Mouse (Mus musculus): ENCODE results near the gene Zfp784.
"Not testable (repeated sequence)": the region's sequence is repeated elsewhere in the genome, so short reads cannot be mapped to it uniquely, and the experiment has no call there.

Gene Zfp784

DNA sequence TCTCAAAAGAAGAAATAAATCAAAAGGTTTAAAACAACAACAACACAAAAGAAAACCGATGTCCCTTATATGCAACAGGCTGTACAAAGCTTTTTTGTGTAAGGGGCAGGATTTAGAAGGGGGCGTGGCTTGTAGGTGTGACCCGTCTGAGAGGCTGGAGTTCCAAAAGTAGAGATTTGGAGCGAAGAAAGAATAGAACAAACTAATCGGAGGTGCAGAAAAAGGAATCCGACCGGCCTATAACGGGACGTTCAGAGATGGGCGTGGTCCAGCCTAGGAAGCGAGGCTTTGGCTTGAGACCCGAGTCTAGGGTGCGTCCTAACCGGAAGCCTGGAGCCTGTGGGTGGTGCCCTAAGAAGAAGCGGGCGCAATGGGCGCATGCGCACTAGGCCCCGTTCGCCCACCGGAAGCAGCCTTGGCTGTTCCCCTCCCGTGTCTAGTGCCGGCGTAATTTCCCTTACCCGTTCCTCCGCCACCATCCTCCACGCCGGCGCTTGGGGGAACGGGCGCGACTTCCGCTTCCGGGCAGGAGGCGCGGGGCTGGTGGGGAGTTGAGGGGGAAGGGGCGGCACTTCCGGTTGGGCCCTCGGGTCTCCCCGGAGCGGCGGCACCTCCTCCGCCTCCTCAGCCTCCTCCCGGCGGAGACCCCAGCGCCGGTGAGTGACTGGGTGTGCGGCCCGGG, 18.1 kb downstream of the Zfp784 start, which contains the start of the genes Zfp865 and Ccdc106:
Gene Zfp865, plus strand, starts transcription at position 377 of the 682 bp plus-strand sequence.
Gene Ccdc106, plus strand, starts transcription at position 554 of the 682 bp plus-strand sequence.
- DNase-seq (ENCODE audit: low spot score), result peak; percentile 98

DNA sequence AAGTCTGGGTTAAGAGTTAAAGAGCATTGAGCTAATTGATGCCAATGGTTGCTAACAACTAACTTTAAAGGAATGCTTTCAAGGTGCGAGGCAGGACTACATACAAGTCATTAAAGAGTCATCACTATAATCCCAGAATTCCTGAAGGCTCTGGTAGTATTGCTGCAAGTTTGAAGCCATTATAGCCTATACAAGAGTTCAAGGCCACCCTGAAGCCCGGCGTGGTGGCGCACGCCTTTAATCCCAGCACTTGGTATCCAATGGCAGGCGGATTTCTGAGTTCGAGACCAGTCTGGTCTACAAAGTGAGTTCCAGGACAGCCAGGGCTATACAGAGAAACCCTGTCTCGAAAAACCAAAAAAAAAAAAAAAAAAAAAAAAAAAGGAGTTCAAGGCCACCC, 18.7 kb downstream of the Zfp784 start:
- DNase-seq (ENCODE audit: low spot score), result not testable (repeated sequence)

DNA sequence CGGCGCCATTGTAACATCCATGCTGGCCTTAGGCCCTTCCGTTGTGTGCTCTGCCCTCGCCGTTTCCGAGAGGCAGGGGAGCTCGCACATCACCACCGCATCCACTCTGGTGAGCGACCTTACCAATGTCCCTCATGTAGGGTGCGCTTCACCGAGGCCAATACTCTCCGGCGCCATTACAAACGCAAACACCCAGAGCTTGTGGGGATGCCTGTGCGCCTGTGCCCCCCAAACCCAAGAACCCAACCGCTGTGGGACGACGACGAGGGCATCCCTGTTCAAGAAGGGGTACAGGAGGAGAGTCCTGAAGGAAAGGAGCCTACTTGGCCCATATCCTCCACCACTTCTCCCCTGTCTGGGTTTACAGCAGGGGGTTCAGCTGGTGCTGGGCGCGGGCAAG, 20.3 kb downstream of the Zfp784 start:
- DNase-seq (ENCODE audit: low spot score), result no peak

DNA sequence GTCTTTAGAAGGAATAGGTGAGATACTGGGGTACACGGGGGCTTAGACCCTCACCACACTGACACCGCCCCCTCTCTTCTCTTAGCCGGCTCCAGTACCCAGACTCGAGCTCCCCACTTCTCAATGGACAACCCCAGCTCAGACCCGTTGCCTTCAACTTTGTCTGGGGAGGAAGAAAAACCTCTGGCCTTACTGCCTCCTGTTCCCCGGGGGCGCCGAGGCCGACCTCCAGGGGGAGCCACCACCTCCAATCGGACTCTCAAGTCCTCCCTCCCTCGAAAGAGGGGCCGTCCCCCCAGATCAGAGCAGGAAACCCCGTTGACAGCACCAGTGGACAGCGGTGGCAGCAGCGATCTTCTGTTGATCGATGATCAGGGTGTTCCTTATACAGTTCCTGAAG, 20.9 kb downstream of the Zfp784 start:
- DNase-seq (ENCODE audit: low spot score), result no peak

DNA sequence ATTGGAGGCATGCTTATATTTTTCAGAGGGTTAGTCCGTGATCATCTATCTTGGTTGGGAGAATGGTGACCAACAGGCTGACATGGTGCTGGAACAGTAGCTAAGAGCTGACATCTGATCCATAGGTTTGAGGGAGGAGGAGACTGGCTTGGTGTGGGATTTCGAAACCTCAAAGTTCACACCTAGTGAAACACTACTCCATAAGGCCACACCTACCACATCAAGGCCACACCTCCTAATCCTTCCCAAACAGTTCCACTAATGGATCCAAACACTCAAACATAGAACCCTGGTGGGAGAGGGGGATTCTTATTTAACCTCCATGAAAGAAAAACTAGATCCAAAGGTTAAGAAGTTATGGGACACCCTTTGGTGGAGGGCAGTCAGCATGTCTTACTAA, 21.3 kb downstream of the Zfp784 start:
- DNase-seq (ENCODE audit: low spot score), result no peak

DNA sequence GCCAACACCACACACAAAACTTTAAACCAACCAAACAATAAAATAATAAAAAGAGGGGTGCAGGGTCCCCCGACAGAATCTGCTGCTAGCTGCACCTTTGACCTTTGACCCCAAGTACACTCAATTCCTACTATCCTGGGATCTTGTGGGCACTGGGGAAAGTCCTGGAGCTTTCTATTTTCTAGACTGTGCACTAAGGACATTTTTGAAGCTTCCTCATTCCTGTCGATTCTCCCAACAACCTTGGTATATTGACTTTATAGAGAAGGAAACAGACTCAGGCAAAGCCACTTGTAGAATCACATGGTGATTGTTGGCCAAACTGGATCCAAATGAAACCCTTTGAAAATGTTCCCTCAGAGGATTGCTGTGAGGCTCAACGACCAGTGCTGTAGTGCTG, 22.2 kb downstream of the Zfp784 start:
- DNase-seq (ENCODE audit: low spot score), result no peak

DNA sequence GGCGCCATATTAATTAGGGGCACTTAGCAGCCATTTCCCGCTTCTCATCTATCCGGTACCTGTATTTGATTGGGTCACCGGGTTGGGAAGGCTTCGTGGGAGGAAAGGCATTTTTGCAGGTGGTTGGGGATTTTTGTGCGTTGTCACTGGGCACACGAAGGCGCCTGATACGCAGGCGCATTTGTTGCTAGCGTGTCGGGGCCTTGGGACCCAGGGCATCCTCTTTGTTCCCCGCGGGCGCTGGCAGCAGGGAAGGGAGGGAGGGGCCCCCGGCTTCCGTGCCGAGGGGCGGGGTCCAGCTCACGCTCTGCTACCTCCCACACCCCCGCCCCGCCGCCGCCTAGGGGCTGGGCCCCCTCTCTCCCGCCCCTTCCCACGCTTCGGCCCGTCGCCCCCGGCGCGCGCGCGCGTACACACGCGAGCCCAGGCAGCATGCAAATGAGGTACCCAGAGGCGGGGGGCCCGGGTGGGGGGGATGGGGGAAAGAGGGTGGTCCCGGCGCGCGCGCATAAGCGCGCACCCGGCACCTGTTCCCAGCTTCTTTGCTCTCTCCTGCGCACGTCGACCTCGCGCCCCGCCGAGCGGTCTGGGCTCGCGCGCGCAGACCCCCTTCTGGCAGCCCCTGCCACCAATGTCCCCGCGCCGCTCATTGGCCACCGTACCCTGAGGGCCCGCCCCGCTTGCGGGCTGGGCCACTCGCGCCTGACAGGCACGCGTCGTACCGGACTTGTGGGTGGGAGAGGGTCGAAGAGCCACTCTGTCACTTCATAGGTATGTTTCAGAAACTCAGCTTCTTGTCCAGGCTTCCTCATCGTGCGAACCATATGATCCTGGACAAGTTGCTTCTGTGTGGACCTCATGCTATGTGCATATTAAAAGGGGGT, 22.9 kb downstream of the Zfp784 start, which contains the start of gene Gm44973:
Gene Gm44973, plus strand, starts transcription at position 379 of the 884 bp plus-strand sequence.
- peak; percentile 94 for DNase-seq (ENCODE audit: low spot score)

DNA sequence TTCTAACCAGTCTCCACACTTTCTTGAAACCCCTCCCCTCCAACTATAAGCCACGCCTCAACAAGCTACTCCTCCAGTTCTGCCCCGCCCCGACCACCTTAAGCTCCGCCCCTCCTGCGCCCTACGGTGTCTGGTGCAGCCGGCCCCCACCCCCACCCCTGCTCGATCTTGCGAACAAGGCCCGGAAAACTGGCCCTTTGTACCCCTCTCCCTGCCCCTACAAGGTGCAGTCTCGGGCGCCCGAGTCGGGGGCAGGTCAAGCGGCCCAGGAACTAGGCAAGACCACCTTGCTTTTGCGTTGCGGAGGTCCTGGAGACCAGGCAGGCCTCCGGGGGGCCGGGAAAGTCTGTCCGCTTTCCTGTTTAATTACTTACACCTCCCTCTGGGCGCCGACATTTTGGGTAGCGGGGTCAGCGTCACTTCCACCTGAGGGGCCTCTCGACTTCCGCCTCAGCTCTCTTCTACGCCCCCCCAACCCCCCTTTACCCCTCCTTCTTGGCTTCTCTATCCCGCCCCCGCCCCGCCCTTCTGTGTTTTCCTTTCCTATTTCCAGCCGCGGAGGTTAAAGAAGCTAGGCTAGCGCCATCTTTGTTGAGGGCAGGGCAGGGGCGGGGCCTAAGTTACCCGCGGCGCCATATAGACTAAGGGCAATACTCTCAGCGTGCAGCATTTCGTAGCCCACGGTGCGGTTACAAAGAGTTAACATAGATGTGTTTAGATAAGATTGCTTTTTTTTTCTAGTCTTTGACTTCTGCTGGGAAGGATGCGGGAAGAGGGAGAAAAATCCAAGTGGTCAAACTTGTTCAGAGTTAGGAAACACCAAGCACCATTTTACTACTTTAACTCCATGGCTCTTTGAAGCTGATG, 23.8 kb downstream of the Zfp784 start, which contains the start of the genes Zfp524 and Fiz1:
Gene Zfp524, plus strand, starts transcription at position 165 of the 867 bp plus-strand sequence.
Gene Fiz1, minus strand, starts transcription at position 447 of the 867 bp plus-strand sequence.
- peak; percentile 95 for DNase-seq (ENCODE audit: low spot score)

DNA sequence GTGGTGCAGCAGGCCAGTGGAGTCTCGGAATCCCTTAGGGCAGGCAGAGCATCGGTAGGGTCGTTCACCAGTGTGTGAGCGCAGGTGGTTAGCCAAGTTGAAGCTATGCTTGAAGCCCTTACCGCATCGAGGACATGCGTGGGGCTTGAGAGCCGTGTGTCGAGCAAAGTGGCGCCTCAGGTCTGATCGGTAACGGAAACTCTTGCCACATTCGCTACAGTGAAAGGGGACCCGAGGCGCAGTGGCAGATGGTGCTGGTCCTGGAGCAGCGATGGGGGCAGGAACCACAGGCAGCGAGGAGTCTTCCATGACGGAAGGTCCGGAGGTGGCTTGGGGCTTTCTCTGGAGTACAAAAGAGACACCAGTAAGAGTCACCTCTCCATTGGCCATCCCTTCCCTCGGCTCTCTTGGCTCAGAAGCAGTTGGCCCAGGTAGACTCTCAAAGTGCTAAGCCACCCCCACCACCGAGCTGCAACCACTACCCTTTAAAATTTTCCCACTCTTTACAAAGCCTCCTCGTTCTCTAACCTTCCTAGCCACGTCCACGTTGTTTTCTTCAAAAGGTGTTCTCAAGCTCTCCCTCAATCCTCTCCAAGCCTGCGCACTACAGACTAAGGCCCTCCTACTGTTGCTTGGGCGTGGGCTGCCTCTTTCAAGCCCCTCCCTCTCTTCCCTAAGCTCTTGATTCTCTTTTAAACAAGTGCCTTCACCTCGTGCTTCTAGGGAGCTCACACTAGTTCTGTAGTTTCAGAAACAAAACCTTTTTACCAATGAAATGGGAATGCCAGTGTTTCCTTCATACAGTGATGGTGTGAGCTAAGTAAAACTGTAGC, 25.3 kb downstream of the Zfp784 start:
- DNase-seq (ENCODE audit: low spot score), result no peak

DNA sequence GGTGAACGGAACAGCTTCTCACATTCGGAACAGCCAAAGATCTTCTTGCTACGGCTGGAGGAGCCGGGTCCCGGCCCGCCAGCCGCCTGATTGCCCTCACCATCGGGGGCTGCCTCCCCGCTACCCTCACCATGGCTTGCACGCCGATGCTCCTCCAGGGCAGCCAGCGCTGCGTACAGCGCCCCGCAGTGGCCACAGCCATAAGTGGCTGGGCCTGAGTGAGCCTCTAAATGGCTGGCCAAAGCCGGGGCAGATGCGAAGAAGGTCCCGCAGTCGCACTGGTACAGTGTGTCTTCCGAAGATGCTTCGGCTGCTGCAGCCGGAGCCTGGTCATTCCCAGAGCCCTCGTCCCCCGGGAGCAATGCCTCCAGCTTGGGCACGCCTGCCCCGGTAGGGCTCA, 30.0 kb downstream of the Zfp784 start:
- no peak for DNase-seq (ENCODE audit: low spot score)

DNA sequence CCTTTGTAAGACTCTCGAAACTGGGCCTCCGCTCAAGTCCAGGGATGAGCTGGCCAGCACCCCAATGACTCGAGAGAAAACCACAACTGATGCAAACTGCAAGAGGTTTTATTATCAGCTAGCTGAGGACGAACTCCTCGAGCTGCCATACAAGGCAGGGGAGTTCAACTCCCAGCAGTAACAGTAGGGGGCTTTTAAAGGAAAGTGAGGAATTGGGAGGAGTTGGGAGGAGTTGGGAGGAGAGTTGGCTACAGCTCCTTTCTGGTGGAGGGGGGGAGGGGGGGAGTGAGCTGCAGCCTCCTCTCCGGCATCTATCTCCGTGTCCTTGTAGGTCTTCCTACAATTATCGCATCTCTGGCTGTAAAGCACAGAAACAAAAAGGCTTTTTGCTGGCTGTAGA, 35.4 kb downstream of the Zfp784 start:
- DNase-seq (ENCODE audit: low spot score), result not testable (repeated sequence)

DNA sequence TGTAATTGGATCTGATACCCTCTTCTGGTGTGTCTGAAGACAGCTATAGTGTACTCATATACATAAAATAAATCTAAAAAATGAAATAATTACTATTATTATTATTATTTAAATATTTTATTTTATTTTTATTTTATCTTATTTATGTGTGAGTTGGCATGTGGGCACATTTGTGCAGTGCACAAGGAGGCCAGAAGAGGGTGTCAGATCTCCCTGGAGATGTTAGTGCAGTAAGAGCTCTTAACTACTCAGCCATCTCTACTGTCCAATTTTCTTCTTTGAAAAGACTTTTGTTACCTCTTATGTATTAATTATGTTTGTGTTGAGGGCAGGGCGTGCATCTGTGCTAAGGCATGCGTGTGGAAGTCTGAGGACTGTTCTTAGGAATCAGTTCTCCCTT, 38.4 kb downstream of the Zfp784 start:
- no peak for DNase-seq (ENCODE audit: low spot score)

DNA sequence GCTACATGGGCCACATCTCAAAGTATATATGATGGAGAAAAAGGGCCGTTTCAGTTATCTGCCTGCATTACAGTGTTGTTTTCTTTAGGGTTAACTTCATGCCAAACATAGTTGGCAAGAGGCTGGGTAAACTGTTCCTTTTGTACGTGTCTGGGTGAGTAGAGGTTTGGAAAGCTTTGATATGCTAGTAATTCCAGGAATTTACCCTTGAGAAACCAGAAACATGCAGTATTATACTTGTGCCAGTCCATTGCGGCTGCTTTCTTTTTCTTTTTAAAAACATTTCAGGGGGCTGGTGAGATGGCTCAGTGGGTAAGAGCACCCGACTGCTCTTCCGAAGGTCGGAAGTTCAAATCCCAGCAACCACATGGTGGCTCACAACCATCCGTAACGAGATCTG, 41.3 kb downstream of the Zfp784 start:
- DNase-seq (ENCODE audit: low spot score), result no peak

DNA sequence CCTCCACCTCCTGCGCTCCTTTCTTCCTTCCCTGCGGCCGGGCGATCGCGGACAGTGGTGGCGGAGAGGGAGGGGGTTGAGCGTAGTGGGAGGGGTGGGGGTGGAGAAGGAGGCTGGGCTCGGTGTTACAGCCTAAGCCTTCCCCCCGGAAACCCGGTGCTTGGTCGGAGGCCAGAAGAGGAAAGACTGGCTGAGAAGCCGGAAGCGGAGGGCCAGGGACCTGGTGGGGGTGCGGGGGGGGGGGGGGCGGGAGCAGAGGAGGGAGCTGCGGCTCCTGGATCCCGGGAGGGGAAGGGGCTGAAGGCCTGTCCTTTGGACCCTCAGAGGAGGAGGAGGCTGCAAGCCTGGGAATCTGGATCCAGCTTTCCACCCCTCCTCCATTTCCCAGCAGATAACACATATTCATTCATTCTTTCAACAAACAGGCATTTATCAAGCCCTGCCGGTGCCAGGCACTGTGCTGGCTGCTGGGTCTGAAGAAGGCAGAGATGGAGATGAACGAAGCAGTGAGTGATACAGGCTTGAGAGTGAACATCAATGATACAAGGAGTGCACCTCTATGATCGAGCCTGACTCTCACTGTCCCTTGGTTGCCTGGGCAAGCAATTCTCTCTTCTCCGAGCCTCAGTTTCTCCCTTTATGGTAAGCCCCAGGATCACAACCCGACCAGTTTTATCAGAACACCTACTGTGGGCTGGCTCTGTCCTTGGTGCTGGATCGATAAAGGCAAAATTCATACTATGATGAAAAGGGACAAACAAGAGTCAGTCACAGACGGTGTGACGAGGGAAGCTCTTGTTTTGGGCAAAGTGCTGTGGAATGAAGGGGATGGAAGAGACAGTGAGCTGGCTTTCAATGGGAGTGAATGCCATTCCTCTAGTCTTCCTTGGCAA, 42.0 kb downstream of the Zfp784 start, which contains the start of gene Zfp579:
Gene Zfp579, minus strand, starts transcription at position 156 of the 893 bp plus-strand sequence.
- DNase-seq (ENCODE audit: low spot score), result peak; percentile 88

DNA sequence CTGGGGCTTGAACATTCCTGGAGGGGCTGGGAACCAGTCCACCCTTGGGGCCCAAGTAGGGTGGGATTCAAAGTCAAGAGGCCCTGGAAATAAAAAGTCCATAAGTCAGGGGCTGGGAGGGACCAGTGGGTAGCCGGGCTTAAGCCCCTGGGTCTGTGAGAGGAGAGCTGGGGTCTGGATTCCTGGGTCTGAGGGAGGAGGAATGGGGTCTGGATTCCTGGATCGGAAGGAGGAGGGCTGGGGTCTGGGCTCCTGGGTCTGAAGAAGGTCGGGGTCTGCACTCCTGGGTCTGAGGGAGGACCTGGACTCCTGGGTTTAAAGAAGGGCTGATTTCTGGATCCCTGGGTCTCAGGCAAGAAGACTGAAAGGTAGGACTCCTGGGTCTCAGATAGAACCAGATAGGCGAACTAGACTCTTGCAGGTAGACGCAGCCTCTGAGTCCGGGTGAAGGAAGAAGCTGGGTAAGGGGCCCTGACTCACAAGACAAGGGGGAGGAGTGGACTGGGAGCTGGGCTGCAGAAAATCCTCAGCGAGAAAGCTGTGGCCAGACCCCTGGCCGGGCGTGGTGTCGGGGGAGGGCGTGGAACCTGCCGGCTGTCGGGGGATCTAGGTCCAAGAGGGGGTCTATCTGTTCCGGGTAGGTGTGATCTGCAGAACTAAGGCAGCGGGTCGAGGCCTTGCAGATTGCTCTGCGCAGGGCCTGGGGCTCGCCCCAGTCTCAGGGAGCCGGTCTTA, 42.8 kb downstream of the Zfp784 start:
- DNase-seq (ENCODE audit: low spot score), result no peak

DNA sequence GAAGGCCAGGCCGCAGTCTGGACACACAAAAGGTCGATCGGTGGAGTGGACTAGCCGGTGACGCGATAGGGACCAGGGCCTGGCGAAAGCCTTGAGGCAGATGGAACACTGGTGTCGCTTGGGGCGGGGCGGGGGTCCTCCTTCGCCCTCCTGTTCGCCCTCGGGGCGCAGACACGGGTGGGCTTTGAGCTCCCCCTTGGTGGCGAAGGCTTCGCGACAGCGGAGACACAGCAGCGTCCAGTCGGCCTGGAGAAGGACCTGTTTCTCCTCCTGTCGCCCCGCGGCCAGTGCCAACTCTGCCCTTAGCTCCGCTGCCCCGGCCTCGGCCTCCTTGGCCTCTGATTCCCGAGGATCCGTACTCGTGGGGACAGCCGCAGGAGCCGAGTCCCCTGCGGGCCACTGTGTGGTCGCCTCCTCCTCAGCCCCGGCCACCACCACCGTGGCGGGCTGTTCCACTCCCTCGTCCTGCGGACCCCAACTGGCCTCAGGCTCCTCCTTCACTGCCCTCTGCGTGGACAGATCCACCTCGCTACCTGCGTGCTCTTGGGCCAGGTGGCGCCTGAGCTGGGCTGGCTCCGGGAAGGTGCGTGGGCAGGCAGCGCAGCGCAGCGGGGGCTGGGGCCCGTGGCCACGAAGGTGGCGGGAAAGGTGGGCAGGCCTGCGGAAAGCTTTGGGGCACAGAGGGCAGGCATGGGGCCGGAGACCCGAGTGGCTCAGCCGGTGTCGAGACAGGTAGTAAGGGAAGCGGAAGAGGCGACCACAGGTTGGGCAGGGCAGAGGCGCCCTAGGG, 44.1 kb downstream of the Zfp784 start:
- DNase-seq (ENCODE audit: low spot score), result no peak

DNA sequence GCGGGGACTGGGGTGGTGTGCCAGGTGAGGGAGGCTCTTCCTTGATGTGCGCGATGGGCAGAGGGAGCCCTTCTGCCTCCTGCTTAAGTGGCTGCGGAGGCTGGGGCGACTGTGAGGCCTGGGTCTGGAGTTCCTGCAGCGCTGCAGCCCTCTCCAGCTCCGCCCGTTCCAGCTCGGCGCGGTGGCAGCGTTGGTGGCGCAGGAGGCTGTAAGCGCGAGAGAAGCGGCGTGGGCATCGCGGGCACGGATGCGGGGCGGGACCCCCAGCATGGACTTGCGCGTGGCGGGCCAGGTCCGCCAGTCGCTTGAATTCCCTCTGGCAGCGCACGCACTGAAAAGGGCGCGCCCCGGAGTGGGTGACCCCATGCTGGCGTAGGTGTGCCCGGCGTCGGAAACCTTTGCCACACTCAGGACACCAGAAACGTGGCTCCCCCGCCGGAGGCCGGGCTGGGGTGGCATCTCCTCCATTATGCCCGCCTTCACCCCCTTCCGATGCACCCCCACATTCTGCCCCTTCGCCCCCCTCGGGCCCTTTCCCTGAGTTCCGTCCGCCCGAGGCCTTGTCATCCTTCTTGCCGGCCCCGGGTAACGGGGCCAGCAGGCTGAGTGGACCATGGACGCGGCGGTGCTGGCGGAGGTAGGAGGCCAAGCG, 44.8 kb downstream of the Zfp784 start:
- DNase-seq (ENCODE audit: low spot score), result no peak

DNA sequence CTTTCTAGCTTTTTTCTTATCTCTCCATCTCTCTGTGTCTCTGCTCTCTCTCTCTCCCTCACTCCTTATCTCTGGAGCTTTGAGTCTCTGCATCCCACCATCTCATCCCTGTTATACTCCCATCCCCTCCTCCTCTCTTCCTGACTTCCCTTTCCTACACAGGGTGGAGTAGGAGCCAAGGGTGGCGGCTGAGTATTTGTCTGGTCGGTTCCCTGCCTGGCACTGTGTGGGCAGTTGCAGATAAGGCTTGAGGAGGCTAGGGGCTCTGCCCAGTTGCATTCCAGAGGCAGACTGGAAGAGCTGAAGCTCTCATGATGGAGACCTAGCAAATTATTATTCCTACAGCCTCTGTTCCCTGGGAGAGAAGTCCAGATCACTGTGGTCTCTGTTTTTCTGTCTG, 50.0 kb downstream of the Zfp784 start:
- no peak for DNase-seq (ENCODE audit: low spot score)

Data from testis, postnatal 14 days (tissue).